Mouse (Mus musculus) hindbrain, embryonic 16.5 days (tissue): ENCODE measurements around the gene Asap2. TPM values are rescaled to one million over a fixed set of nuclear protein-coding genes. Genes with fewer than 3 reads are reported as not detected.

ENCODE experiments used
- ATAC-seq: fragments of 200-750 bp; cut with Nextera tagmentation; 2 replicates; pipeline ENCODE4 v1.8.0; 2017; ENCODE audit warnings: moderate TSS enrichment, moderate library complexity
- H3K27ac ChIP-seq: fragments of 300-500 bp; sonication (generic); 2 replicates; pipeline ENCODE4 v1.5.1; 2014; ENCODE audit warnings: low read depth, mild to moderate bottlenecking, control low read depth, low read length, moderate library complexity
- H3K27me3 ChIP-seq: fragments of 300-500 bp; sonication (generic); replicated peaks from 2 replicates; pipeline ENCODE4 v1.6.1; 2014; ENCODE audit warnings: low read length; ENCODE audit not compliant: control insufficient read depth, insufficient read depth
- H3K36me3 ChIP-seq: fragments of 300-500 bp; sonication (generic); 2 replicates; pipeline ENCODE4 v1.6.1; 2014; ENCODE audit warnings: mild to moderate bottlenecking, low read length, moderate library complexity, mixed read lengths; ENCODE audit not compliant: control insufficient read depth, insufficient read depth
- H3K4me1 ChIP-seq: fragments of 300-500 bp; sonication (generic); 2 replicates; pipeline ENCODE4 v1.6.1; 2014; ENCODE audit warnings: low read depth, low read length; ENCODE audit not compliant: control insufficient read depth, insufficient read depth
- H3K4me2 ChIP-seq: fragments of 300-500 bp; sonication (generic); 2 replicates; pipeline ENCODE4 v1.6.1; 2014; ENCODE audit warnings: mild to moderate bottlenecking, low read length, control low read depth, moderate library complexity
- H3K4me3 ChIP-seq: fragments of 300-500 bp; sonication (generic); 2 replicates; pipeline ENCODE4 v1.5.1; 2014; ENCODE audit warnings: mild to moderate bottlenecking, low read length, control low read depth, moderate library complexity
- H3K9ac ChIP-seq: fragments of 300-500 bp; sonication (generic); 2 replicates; pipeline ENCODE4 v1.6.1; 2014; ENCODE audit warnings: low read depth, mild to moderate bottlenecking, control low read depth, low read length, moderate library complexity
- H3K9me3 ChIP-seq: fragments of 300-500 bp; sonication (generic); 2 replicates; pipeline ENCODE4 v1.6.1; 2014; ENCODE audit warnings: mild to moderate bottlenecking, low read length, moderate library complexity; ENCODE audit not compliant: control insufficient read depth
- WGBS: fragments of 180-500 bp; shearing (Covaris S2); extraction: QIAGEN DNeasy Blood & Tissue Kit; methylation state at CpG from one replicate; pipeline ENCODE4 v1.1.7; 2014; 5-methylcytosine and 5-hydroxymethylcytosine counted together
- polyA plus RNA-seq: library from polyadenylated mRNA; unstranded; fragments of >200 nt; fragmentation: Nextera tagmentation; extraction: Ambion mirVana; gene quantifications from 2 replicates; pipeline ENCODE4 v1.2.1, GENCODE M21; 2015

The Asap2 gene
- polyA plus RNA-seq, 1 experiment from 2014 or later = 10.2 TPM

DNA sequence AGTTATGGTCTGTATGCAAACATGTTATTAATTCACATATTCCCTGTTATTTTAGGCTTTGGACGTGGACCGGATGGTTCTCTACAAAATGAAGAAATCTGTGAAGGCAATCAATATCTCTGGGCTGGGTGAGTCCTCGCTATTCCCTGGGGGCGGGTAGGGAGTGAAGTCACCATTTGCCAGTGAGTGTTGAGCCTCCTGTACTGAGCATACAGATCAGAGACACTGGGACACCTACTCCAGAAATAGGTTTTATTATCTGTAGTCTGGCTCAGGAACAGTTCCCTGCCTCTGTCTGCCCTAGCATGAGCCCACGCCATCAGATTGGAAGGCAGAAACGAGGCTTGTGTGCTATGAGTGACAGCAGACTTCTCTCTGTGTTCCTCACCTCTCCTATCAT lies 177.9 kb downstream of the Asap2 start:
- H3K4me2 ChIP-seq = no peak overlapping the region
- H3K4me3 ChIP-seq = no peak overlapping the region
- no peak overlapping the region for H3K9ac ChIP-seq
- H3K9me3 ChIP-seq = no peaks in the 10 kb centered on the region
- ATAC-seq = no peak
- 93% methylated on average over 6 of the region's 6 CpGs for WGBS
- H3K27ac ChIP-seq = no peak overlapping the region
- peaks cover 3% of the 10 kb centered on the region; the same call in 1 of the 2 replicates for H3K4me1 ChIP-seq
- 0 out of 2 replicates have a peak, but pooled peaks cover 2% of the 10 kb centered on the region for H3K36me3 ChIP-seq
- no peaks in the 10 kb centered on the region for H3K27me3 ChIP-seq

DNA sequence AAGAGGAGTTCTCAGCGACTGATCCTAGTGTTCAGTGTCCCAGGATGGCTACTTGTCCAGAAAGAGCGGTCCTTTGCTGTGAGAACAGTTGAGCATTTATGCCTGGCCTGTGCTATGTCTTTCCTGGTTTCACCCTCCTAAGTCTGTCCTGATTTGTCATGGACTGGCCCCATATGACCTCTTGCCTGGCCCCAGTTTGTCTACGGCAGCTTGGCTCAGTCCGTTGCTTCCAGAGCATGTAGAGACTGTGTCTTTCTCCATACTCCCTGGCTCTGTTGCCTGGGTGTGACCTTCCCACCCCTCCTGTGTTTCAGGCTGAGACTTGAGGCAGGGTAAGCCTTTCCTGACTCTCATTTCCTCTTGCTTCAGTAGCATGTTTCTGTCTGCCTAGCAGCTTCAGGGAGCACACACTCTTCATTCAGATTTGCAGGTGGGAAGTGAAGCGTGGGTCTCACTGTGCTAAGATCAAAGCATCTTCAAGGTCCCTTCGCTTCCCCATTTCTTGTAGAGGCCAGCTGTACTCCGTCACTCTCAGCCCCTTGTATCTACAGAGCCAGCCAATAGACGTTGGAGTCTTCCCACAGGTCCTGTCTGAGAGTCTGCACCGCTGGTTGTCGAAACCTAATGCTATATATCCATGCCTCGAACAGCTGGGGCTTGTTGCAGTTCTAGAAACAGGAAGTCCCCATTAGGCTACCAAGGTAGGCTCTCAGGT lies 181.7 kb downstream of the Asap2 start:
- Histone ChIP-seq H3K27ac (no peak overlapping the region), H3K36me3 (0 out of 2 replicates have a peak, but pooled peaks cover 2% of the 10 kb centered on the region), H3K4me1 (peaks cover 3% of the 10 kb centered on the region; the same call in 1 of the 2 replicates), H3K27me3 (no peaks in the 10 kb centered on the region), H3K9ac (no peak overlapping the region), H3K4me3 (no peak overlapping the region), H3K4me2 (no peak overlapping the region), H3K9me3 (no peaks in the 10 kb centered on the region)
- ATAC-seq = no peak
- 85% methylated on average over 11 of the region's 11 CpGs for WGBS

- Histone ChIP-seq H3K4me1 (no peaks in the 10 kb centered on the region), H3K36me3 (0 out of 2 replicates have a peak, but pooled peaks cover 2% of the 10 kb centered on the region), H3K9ac (no peak overlapping the region), H3K27me3 (no peaks in the 10 kb centered on the region), H3K9me3 (no peaks in the 10 kb centered on the region), H3K4me2 (no peak overlapping the region), H3K27ac (no peak overlapping the region), H3K4me3 (no peak overlapping the region)
- no peak for ATAC-seq
- 94% methylated on average over 7 of the region's 7 CpGs for WGBS
Observed at GRCm38 (mm10) chr12:21173847-21174412, 183.7 kb downstream of the Asap2 start.

DNA sequence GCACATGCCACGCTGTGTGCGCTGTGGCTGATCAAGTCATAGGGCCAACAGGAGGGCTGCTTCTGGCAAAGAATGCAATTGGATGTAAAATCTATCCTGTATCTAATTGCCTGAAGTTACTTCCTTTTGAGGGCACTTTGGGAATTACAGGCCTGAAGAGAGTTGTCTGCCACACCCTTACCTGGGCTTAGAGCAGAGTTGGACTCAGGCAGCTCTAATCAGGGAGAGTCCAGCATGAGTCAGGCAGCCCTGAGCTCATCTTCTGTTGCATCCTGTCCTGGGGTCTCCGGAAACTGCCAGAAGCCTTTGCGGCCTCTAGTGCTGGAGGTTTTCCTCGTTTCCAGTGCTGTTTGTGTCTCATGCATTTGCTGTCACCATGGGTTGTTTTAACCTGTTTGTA lies 186.1 kb downstream of the Asap2 start:
- no peaks in the 10 kb centered on the region for H3K4me1 ChIP-seq
- no peaks in the 10 kb centered on the region for H3K27me3 ChIP-seq
- no peaks in the 10 kb centered on the region for H3K36me3 ChIP-seq
- no peak overlapping the region for H3K9ac ChIP-seq
- no peak overlapping the region for H3K4me3 ChIP-seq
- WGBS = 89% methylated on average over 5 of the region's 5 CpGs
- ATAC-seq = no peak
- H3K4me2 ChIP-seq = no peak overlapping the region
- no peaks in the 10 kb centered on the region for H3K9me3 ChIP-seq
- no peak overlapping the region for H3K27ac ChIP-seq

DNA sequence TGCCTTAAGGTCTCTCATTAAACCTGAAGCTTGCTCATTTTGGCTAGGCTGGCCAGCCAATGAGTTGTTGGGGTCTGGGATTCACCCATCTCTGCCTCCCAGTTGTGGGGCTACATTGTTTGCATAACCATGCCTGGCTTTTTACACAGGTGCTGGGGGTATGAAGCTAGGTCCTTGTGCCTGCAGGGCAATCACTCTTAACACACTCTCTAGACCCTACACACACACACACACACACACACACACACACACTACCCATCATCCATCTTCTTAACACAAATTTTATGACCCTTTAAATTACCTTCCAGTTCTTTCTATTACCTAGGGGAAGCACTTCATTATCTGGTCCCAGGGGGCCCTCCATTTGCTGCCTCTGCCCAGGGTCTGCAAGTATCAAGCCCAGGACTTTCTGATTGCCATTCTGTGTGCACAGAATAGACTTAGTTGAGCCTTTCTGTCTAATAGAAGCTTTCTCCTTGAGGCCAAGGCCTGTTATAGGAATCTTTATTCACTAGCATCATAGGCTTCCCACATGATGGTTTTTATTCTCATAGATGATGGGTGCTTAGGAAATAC lies 187.0 kb downstream of the Asap2 start:
- H3K9ac ChIP-seq = no peak overlapping the region
- H3K4me2 ChIP-seq = no peak overlapping the region
- H3K9me3 ChIP-seq = no peaks in the 10 kb centered on the region
- H3K36me3 ChIP-seq = no peaks in the 10 kb centered on the region
- no peaks in the 10 kb centered on the region for H3K27me3 ChIP-seq
- no peaks in the 10 kb centered on the region for H3K4me1 ChIP-seq
- H3K27ac ChIP-seq = no peak overlapping the region
- H3K4me3 ChIP-seq = no peak overlapping the region
- no peak for ATAC-seq

GRCm38 (mm10) chr12:21180091-21180490 lies 189.8 kb downstream of the Asap2 start:
- Histone ChIP-seq H3K4me3 (no peak overlapping the region), H3K36me3 (no peaks in the 10 kb centered on the region), H3K4me2 (no peak overlapping the region), H3K9me3 (no peaks in the 10 kb centered on the region), H3K4me1 (peaks cover 3% of the 10 kb centered on the region; the same call in 1 of the 2 replicates), H3K27ac (no peak overlapping the region), H3K27me3 (no peaks in the 10 kb centered on the region), H3K9ac (no peak overlapping the region)
- ATAC-seq = no peak
- 92% methylated on average over 6 of the region's 6 CpGs for WGBS

- no peak overlapping the region for H3K9ac ChIP-seq
- H3K27me3 ChIP-seq = no peaks in the 10 kb centered on the region
- ATAC-seq = no peak
- no peak overlapping the region for H3K4me3 ChIP-seq
- H3K36me3 ChIP-seq = no peaks in the 10 kb centered on the region
- H3K4me2 ChIP-seq = no peak overlapping the region
- WGBS = 87% methylated on average over 4 of the region's 4 CpGs
- H3K9me3 ChIP-seq = no peaks in the 10 kb centered on the region
- H3K4me1 ChIP-seq = peaks cover 3% of the 10 kb centered on the region; the same call in 1 of the 2 replicates
- H3K27ac ChIP-seq = no peak overlapping the region
Observed at GRCm38 (mm10) chr12:21182786-21183185, 192.5 kb downstream of the Asap2 start.

GRCm38 (mm10) chr12:21183321-21183720 lies 193.1 kb downstream of the Asap2 start:
- H3K4me3 ChIP-seq = no peak overlapping the region
- H3K27me3 ChIP-seq = no peaks in the 10 kb centered on the region
- H3K36me3 ChIP-seq = no peaks in the 10 kb centered on the region
- no peak overlapping the region; the same call in 1 of the 2 replicates for H3K27ac ChIP-seq
- H3K4me1 ChIP-seq = peaks cover 3% of the 10 kb centered on the region; the same call in 1 of the 2 replicates
- no peak overlapping the region for H3K9ac ChIP-seq
- ATAC-seq = no peak
- WGBS = 58% methylated on average over 6 of the region's 6 CpGs
- H3K9me3 ChIP-seq = no peaks in the 10 kb centered on the region
- no peak overlapping the region for H3K4me2 ChIP-seq

DNA sequence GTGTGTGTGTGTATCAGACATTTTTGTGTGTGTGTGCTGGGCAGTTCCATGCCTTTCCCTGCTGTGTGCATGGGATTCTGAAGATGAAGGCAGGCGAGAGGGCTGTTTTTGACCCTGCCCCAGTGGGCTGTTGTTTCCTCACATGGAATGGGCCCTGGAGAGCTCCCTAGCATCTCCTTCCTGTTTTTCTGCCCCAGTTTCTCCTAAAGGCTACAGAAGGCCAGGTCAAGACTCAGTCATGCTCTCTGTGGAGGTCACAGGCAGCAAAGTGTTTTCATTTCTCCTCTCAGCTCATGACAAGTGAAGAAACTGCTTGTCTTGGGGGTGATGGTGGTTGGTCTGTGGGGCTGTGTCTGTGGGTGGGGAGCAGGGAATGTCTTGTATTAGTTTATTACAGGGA lies 195.9 kb downstream of the Asap2 start:
- no peaks in the 10 kb centered on the region for H3K27me3 ChIP-seq
- no peak overlapping the region for H3K4me3 ChIP-seq
- peaks cover 3% of the 10 kb centered on the region; the same call in 1 of the 2 replicates for H3K4me1 ChIP-seq
- no peaks in the 10 kb centered on the region for H3K36me3 ChIP-seq
- 50% methylated on average over 1 of the region's 1 CpGs for WGBS
- no peaks in the 10 kb centered on the region for H3K9me3 ChIP-seq
- no peak overlapping the region for H3K9ac ChIP-seq
- ATAC-seq = no peak
- no peak overlapping the region for H3K4me2 ChIP-seq
- no peak overlapping the region for H3K27ac ChIP-seq
